Mouse (Mus musculus): ENCODE data around the gene Kctd6. TPM values are rescaled to one million over a fixed set of nuclear protein-coding genes. Genes with fewer than 3 reads are reported as not detected.
A peak's percentile ranks its signal among the peaks of the same experiment; 100 is the strongest.

The Kctd6 gene
- polyA plus RNA-seq, 1 experiment from 2014 or later = 7.2 TPM

DNA sequence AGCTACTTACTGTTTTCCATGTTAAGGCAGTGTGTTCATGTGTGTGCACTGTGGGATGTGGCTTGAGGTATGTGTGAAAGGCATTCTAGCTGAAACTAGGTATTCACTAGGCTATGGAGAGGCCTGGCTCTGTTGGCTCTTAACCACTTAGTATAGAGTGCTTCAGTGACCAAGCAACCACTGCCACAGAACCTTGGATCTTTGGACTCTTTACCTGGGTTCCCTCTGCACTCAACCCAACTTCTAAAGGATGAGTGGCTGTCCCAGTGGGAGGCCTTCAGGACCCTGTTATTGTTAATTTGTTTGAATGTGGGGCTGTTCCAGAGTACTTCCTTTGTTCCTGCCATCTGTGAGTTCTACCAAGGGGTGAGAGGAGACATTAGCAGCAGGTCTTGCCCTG, 27.9 kb downstream of the Kctd6 start:
- H3K4me2 ChIP-seq (ENCODE audit: low read length) = no peak overlapping the region
- H3K27ac ChIP-seq (ENCODE audit: low read length) = no peak overlapping the region
- no peak overlapping the region for H3K4me3 ChIP-seq (ENCODE audit: low read depth, low read length)
- H3K4me1 ChIP-seq (ENCODE audit: control insufficient read depth, insufficient read depth, low read length) = peaks cover 4% of the 10 kb centered on the region; the same call in 1 of the 2 replicates
- H3K27me3 ChIP-seq (ENCODE audit: control insufficient read depth, insufficient read depth, low read depth, low read length) = no peaks in the 10 kb centered on the region
- H3K9me3 ChIP-seq (replicated peaks; ENCODE audit: control insufficient read depth, low read length, poor library complexity, severe bottlenecking) = no peaks in the 10 kb centered on the region
- H3K36me3 ChIP-seq (ENCODE audit: control insufficient read depth, insufficient read depth, low read length) = no peaks in the 10 kb centered on the region
- ATAC-seq = no peak
- H3K9ac ChIP-seq (ENCODE audit: low read depth, low read length) = no peak overlapping the region

DNA sequence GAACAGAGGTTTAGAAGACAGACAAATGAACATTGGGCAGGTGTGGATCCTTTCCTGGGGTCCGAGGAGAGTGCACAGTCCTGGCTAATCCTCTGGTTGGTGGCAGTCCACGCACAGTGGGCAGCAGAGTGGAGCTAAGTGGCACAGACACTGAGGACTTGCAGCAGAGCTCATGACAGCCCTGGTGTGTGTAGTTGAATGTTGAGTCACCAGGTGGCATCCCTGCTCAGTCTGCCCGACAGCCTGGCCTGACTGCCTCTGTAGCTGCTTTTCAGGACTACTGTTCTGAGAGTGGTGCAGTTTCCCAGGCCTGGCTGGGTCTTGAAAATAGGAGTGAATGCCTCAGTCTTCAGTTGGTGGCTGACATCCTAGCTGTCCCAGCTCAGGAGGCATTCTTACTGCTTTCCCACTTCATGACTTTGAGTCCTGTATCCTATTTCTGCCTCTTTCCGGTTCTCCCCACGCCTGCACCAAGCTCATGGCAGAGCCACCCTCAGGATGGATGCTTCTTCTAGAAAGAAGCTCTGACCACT, 28.5 kb downstream of the Kctd6 start:
- 55% methylated on average over 5 of the region's 5 CpGs for WGBS
- Histone ChIP-seq H3K4me3 (ENCODE audit: low read depth, low read length) (no peak overlapping the region), H3K9me3 (replicated peaks; ENCODE audit: control insufficient read depth, low read length, poor library complexity, severe bottlenecking) (no peaks in the 10 kb centered on the region), H3K4me1 (ENCODE audit: control insufficient read depth, insufficient read depth, low read length) (peaks cover 4% of the 10 kb centered on the region; the same call in 1 of the 2 replicates), H3K9ac (ENCODE audit: low read depth, low read length) (no peak overlapping the region), H3K27me3 (ENCODE audit: control insufficient read depth, insufficient read depth, low read depth, low read length) (no peaks in the 10 kb centered on the region), H3K4me2 (ENCODE audit: low read length) (no peak overlapping the region), H3K27ac (ENCODE audit: low read length) (peak overlapping the region; percentile 39; the same call in 1 of the 2 replicates), H3K36me3 (ENCODE audit: control insufficient read depth, insufficient read depth, low read length) (no peaks in the 10 kb centered on the region)
- peak; percentile 81 for ATAC-seq

DNA sequence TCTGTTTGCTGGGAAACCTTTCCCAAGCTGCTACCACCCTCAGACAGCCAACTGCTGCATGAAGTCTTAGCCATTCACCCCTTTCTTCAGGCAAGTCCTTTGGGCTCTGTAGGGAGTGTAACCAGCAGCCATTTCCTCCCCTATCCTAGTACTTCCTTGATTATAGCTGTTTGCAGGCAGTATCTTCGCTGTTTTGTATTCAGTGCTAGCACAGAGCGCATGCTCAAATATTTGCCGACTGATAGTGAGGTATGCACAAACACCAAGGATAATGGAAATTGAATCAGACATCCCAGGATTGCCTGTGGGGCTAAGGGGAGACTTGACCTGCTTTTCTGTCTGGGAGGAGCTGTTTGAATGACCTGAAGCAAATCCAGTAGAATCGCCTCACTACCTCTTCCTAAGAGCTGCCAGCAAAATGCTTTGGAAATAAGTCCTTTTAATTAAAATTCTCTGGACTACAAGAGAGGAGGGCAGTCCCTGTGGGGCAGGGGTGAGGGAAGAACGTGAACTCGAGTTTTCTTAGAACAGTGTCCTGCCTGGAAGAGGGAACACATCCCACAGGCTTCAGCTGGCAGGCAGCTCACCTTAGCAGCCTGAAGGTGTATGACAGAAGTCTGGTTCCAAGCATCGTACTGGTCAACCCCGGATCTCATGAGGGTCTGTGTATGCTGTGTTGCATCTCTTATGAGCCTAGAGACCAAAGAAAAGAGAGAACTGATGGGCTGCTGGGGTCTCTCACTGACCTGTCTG, 29.4 kb downstream of the Kctd6 start:
- ATAC-seq = peak; percentile 68
- no peak overlapping the region for H3K4me2 ChIP-seq (ENCODE audit: low read length)
- H3K27me3 ChIP-seq (ENCODE audit: control insufficient read depth, insufficient read depth, low read depth, low read length) = no peaks in the 10 kb centered on the region
- peaks cover 4% of the 10 kb centered on the region; the same call in 1 of the 2 replicates for H3K4me1 ChIP-seq (ENCODE audit: control insufficient read depth, insufficient read depth, low read length)
- H3K9me3 ChIP-seq (replicated peaks; ENCODE audit: control insufficient read depth, low read length, poor library complexity, severe bottlenecking) = no peaks in the 10 kb centered on the region
- no peaks in the 10 kb centered on the region for H3K36me3 ChIP-seq (ENCODE audit: control insufficient read depth, insufficient read depth, low read length)
- peak overlapping the region; percentile 39; the same call in 1 of the 2 replicates for H3K27ac ChIP-seq (ENCODE audit: low read length)
- WGBS = 54% methylated on average over 8 of the region's 8 CpGs
- H3K4me3 ChIP-seq (ENCODE audit: low read depth, low read length) = no peak overlapping the region
- 0 out of 2 replicates have a peak overlapping the region, but pooled peaks have one; percentile 17 for H3K9ac ChIP-seq (ENCODE audit: low read depth, low read length)

DNA sequence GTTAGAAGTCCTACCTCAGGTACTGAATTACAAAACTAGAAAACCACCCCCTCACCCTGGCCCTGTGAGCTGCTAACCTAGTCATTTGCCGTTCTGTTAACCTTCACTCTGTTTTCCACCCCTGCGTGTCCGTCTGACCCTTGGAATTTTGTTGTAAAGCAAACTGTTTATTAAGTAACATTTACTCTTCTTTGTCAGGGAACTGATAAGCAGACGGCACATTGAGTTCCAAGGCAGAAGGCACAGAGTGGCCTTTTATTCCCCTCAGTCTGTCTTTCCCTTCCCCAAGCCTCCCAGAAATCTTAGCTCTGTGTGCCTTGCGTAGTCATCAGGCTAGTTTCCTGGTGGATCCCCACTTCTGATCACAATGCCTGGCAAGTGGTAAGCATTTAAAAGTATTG, 30.3 kb downstream of the Kctd6 start:
- H3K36me3 ChIP-seq (ENCODE audit: control insufficient read depth, insufficient read depth, low read length) = no peaks in the 10 kb centered on the region
- 85% methylated on average over 5 of the region's 5 CpGs for WGBS
- no peak for ATAC-seq
- no peak overlapping the region for H3K9ac ChIP-seq (ENCODE audit: low read depth, low read length)
- peaks cover 4% of the 10 kb centered on the region; the same call in 1 of the 2 replicates for H3K4me1 ChIP-seq (ENCODE audit: control insufficient read depth, insufficient read depth, low read length)
- no peak overlapping the region for H3K27ac ChIP-seq (ENCODE audit: low read length)
- H3K27me3 ChIP-seq (ENCODE audit: control insufficient read depth, insufficient read depth, low read depth, low read length) = no peaks in the 10 kb centered on the region
- H3K4me2 ChIP-seq (ENCODE audit: low read length) = no peak overlapping the region
- no peaks in the 10 kb centered on the region for H3K9me3 ChIP-seq (replicated peaks; ENCODE audit: control insufficient read depth, low read length, poor library complexity, severe bottlenecking)
- no peak overlapping the region for H3K4me3 ChIP-seq (ENCODE audit: low read depth, low read length)

DNA sequence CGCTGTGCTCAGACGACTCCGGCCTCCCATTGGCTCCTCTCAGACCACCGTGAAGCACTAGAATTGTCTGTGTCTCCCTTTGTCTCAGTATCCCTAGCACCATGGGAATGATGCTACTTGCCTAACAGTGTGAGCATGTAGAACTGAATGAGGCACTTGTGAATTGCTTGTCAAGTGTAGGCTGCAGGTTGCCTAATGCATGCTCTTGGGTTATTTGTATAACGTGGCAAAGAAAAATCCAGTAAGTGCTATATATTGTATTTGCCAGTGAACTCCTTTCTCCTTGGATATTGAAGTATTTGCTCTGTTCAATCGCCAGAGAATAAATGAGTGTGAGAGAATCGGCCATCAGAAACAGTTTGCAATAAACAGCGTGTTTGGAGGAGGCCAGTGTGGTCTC, 32.9 kb downstream of the Kctd6 start:
- no peaks in the 10 kb centered on the region for H3K36me3 ChIP-seq (ENCODE audit: control insufficient read depth, insufficient read depth, low read length)
- H3K4me3 ChIP-seq (ENCODE audit: low read depth, low read length) = no peak overlapping the region
- no peaks in the 10 kb centered on the region for H3K27me3 ChIP-seq (ENCODE audit: control insufficient read depth, insufficient read depth, low read depth, low read length)
- H3K9me3 ChIP-seq (replicated peaks; ENCODE audit: control insufficient read depth, low read length, poor library complexity, severe bottlenecking) = no peaks in the 10 kb centered on the region
- H3K4me2 ChIP-seq (ENCODE audit: low read length) = no peak overlapping the region
- no peak overlapping the region for H3K9ac ChIP-seq (ENCODE audit: low read depth, low read length)
- 84% methylated on average over 8 of the region's 8 CpGs for WGBS
- H3K27ac ChIP-seq (ENCODE audit: low read length) = no peak overlapping the region
- ATAC-seq = no peak
- H3K4me1 ChIP-seq (ENCODE audit: control insufficient read depth, insufficient read depth, low read length) = peaks cover 4% of the 10 kb centered on the region; the same call in 1 of the 2 replicates

DNA sequence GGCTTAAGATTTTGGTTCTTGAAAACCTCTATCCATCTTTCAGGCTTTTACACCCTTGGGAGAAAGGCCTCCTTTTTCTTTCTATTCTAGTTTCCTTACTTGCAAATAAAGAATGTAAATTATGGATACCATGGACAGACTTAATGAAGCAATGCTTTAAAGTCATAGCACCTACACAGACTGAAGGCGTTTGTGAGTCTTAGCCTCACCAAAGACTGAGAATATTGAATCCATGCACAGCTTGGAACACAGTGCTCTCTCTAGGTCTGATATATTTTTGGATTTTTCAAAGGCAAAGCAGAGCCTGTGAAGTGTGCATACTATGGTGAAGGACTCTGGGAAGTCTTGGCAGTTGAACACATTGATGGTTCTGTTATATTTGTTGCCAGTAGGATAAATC, 35.3 kb downstream of the Kctd6 start:
- H3K9me3 ChIP-seq (replicated peaks; ENCODE audit: control insufficient read depth, low read length, poor library complexity, severe bottlenecking) = no peaks in the 10 kb centered on the region
- H3K9ac ChIP-seq (ENCODE audit: low read depth, low read length) = no peak overlapping the region
- no peaks in the 10 kb centered on the region for H3K36me3 ChIP-seq (ENCODE audit: control insufficient read depth, insufficient read depth, low read length)
- H3K27ac ChIP-seq (ENCODE audit: low read length) = no peak overlapping the region
- H3K27me3 ChIP-seq (ENCODE audit: control insufficient read depth, insufficient read depth, low read depth, low read length) = no peaks in the 10 kb centered on the region
- H3K4me1 ChIP-seq (ENCODE audit: control insufficient read depth, insufficient read depth, low read length) = no peaks in the 10 kb centered on the region
- H3K4me3 ChIP-seq (ENCODE audit: low read depth, low read length) = no peak overlapping the region
- WGBS = 86% methylated on average over 1 of the region's 1 CpGs
- H3K4me2 ChIP-seq (ENCODE audit: low read length) = no peak overlapping the region
- no peak for ATAC-seq

DNA sequence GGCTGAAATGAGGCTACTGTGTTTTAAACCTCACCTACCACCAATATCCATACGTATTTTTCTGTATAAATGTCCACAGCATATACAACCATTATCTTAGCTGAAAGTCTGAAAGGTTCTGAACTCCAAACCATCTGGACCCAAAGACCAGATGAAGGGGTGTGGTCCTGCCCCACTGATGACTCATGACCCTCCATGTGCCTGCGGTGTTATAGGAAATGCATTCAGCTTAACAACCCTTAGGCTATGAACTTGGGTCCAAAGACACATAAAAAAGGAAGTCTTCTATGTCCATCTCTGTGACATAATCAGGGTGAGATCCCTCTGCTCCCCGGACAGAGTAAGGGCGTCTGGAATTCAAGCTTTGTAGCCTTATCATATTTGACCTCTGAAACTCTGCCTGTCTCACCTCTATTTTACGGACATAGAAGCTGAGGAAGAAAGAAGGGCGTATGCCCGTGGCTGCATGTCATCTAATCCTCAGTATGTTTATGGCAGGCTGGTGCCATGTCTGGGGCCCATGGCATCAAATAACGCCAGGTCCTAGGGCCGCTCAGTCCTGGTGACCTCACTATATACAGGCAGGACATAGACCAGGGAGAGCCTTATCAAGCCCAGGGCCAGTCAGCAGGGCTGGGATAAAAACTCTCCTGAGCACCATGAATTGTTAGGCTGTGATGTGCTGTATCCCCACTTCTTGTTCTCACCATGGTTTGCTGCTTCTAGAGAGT, 36.4 kb downstream of the Kctd6 start:
- no peaks in the 10 kb centered on the region for H3K36me3 ChIP-seq (ENCODE audit: control insufficient read depth, insufficient read depth, low read length)
- no peaks in the 10 kb centered on the region for H3K4me1 ChIP-seq (ENCODE audit: control insufficient read depth, insufficient read depth, low read length)
- WGBS = 91% methylated on average over 9 of the region's 9 CpGs
- H3K27me3 ChIP-seq (ENCODE audit: control insufficient read depth, insufficient read depth, low read depth, low read length) = no peaks in the 10 kb centered on the region
- H3K4me3 ChIP-seq (ENCODE audit: low read depth, low read length) = no peak overlapping the region
- H3K9ac ChIP-seq (ENCODE audit: low read depth, low read length) = no peak overlapping the region
- no peak for ATAC-seq
- H3K9me3 ChIP-seq (replicated peaks; ENCODE audit: control insufficient read depth, low read length, poor library complexity, severe bottlenecking) = no peaks in the 10 kb centered on the region
- no peak overlapping the region for H3K4me2 ChIP-seq (ENCODE audit: low read length)
- no peak overlapping the region for H3K27ac ChIP-seq (ENCODE audit: low read length)

- Histone ChIP-seq H3K4me1 (ENCODE audit: control insufficient read depth, insufficient read depth, low read length) (no peaks in the 10 kb centered on the region), H3K27me3 (ENCODE audit: control insufficient read depth, insufficient read depth, low read depth, low read length) (no peaks in the 10 kb centered on the region), H3K36me3 (ENCODE audit: control insufficient read depth, insufficient read depth, low read length) (no peaks in the 10 kb centered on the region), H3K9ac (ENCODE audit: low read depth, low read length) (no peak overlapping the region), H3K4me3 (ENCODE audit: low read depth, low read length) (no peak overlapping the region), H3K4me2 (ENCODE audit: low read length) (no peak overlapping the region), H3K9me3 (replicated peaks; ENCODE audit: control insufficient read depth, low read length, poor library complexity, severe bottlenecking) (no peaks in the 10 kb centered on the region), H3K27ac (ENCODE audit: low read length) (no peak overlapping the region)
- ATAC-seq = no peak
- WGBS = 87% methylated on average over 8 of the region's 8 CpGs
These were observed 37.5 kb downstream of the Kctd6 start for GRCm38 (mm10) chr14:8251330-8251885.

Data from midbrain, embryonic 16.5 days (tissue).